Mouse (Mus musculus) heart, postnatal 14 days (tissue): ENCODE results near the gene Krtap31-1. TPM values are rescaled to one million over a fixed set of nuclear protein-coding genes. Genes with fewer than 3 reads are reported as not detected.
"Not testable (repeated sequence)": the region's sequence is repeated elsewhere in the genome, so short reads cannot be mapped to it uniquely, and the experiment has no call there.

Experiments used
- DNase-seq, 2 experiments: peaks; one replicate each; pipeline ENCODE4 v3.0.0; 2021 to 2022
- intact Hi-C: fragments of 180-260 bp; cut with DNase I; formaldehyde crosslinking; loops from one replicate; pipeline ENCODE4 v1.15.1; 2025
- long read RNA-seq, 2 experiments: library from polyadenylated mRNA; stranded (forward); transcript quantifications; one replicate each; pipeline ENCODE4 v2.0.0; 2021
- total RNA-seq, 2 experiments: library from RNA; stranded (reverse); gene quantifications; 2 replicates each; pipeline ENCODE4 v1.2.3; 2021

Krtap31-1 gene
- not detected for total RNA-seq
- long read RNA-seq, experiment 1, result 0 reads
- long read RNA-seq, experiment 2, result 0 reads

GRCm38 (mm10) chr11:99907620-99908019, at the start of gene Krtap31-1:
Gene Krtap31-1, plus strand, starts transcription at chr11:99907920.
- no peak for DNase-seq
- intact Hi-C loops, result no loop called here

GRCm38 (mm10) chr11:99858761-99859160, 49.0 kb upstream of the Krtap31-1 start:
- DNase-seq, result no peak
- intact Hi-C loops, result no loop called here

GRCm38 (mm10) chr11:99864176-99864575, 43.5 kb upstream of the Krtap31-1 start, which contains the start of gene Gm11559:
Gene Gm11559, plus strand, starts transcription at chr11:99864476.
- intact Hi-C loops, DNase-seq: not testable (repeated sequence)

GRCm38 (mm10) chr11:99873089-99873488, 34.6 kb upstream of the Krtap31-1 start, which contains the start of gene Krtap9-1:
Gene Krtap9-1, plus strand, starts transcription at chr11:99873389.
- DNase-seq, intact Hi-C loops: not testable (repeated sequence)

- DNase-seq, intact Hi-C loops: not testable (repeated sequence)
Observed at GRCm38 (mm10) chr11:99878887-99879286, 28.8 kb upstream of the Krtap31-1 start, which contains the start of gene Gm11567. Gene Gm11567, plus strand, starts transcription at chr11:99879187.

- DNase-seq, result no peak
- intact Hi-C loops, result no loop called here
Observed at GRCm38 (mm10) chr11:99914451-99914850, 6.7 kb downstream of the Krtap31-1 start, which contains the start of gene Gm11565. Gene Gm11565, plus strand, starts transcription at chr11:99914751.

GRCm38 (mm10) chr11:99935991-99936390, 28.3 kb downstream of the Krtap31-1 start, which contains the start of gene Krtap31-2:
Gene Krtap31-2, plus strand, starts transcription at chr11:99936291.
- intact Hi-C loops, result no loop called here
- DNase-seq, result no peak

- DNase-seq, result no peak
- intact Hi-C loops, result no loop called here
Observed at GRCm38 (mm10) chr11:99937751-99938264, 30.1 kb downstream of the Krtap31-1 start.

- intact Hi-C loops, result no loop called here
Observed at GRCm38 (mm10) chr11:99948175-99948574, 40.5 kb downstream of the Krtap31-1 start, which contains the start of gene Krtap9-5. Gene Krtap9-5, plus strand, starts transcription at chr11:99948475.

More at GRCm38 (mm10) chr11:99948175-99948574, 40.5 kb downstream of the Krtap31-1 start, which contains the start of gene Krtap9-5:
- no peak for DNase-seq

Other genes starting within 250 kb of the Krtap31-1 start
- not detected for gene Gm11563, start 249.0 kb upstream of the Krtap31-1 start, total RNA-seq
- not detected for gene Krtap4-6, start 242.0 kb upstream of the Krtap31-1 start, total RNA-seq
- not detected for gene Gm14190, start 217.2 kb upstream of the Krtap31-1 start, total RNA-seq
- gene Gm14180, start 173.6 kb upstream of the Krtap31-1 start, total RNA-seq, result not detected
- not detected for gene Gm11595, start 135.0 kb upstream of the Krtap31-1 start, total RNA-seq
- not detected for gene Krtap4-8, start 127.2 kb upstream of the Krtap31-1 start, total RNA-seq
- not detected for gene Krtap4-9, start 122.7 kb upstream of the Krtap31-1 start, total RNA-seq
- gene Gm11596, start 114.5 kb upstream of the Krtap31-1 start, total RNA-seq, result not detected
- not detected for gene Gm11569, start 109.0 kb upstream of the Krtap31-1 start, total RNA-seq
- gene Gm11554, start 103.5 kb upstream of the Krtap31-1 start, total RNA-seq, result not detected
- gene Krtap4-13, start 98.0 kb upstream of the Krtap31-1 start, total RNA-seq, result not detected
- gene Gm11564, start 92.3 kb upstream of the Krtap31-1 start, total RNA-seq, result not detected
- not detected for gene 2300003K06Rik, start 69.9 kb upstream of the Krtap31-1 start, total RNA-seq
- gene Krtap4-16, start 56.3 kb upstream of the Krtap31-1 start, total RNA-seq, result not detected
- not detected for gene Gm11568, start 50.0 kb upstream of the Krtap31-1 start, total RNA-seq
- not detected for gene Gm11559, start 43.4 kb upstream of the Krtap31-1 start, total RNA-seq
- not detected for gene Krtap9-1, start 34.5 kb upstream of the Krtap31-1 start, total RNA-seq
- gene Gm11567, start 28.7 kb upstream of the Krtap31-1 start, total RNA-seq, result not detected
- gene Gm11565, start 6.8 kb downstream of the Krtap31-1 start, total RNA-seq, result not detected
- gene Krtap31-2, start 28.4 kb downstream of the Krtap31-1 start, total RNA-seq, result not detected
- gene Krtap9-5, start 40.6 kb downstream of the Krtap31-1 start, total RNA-seq, result not detected
- gene Krtap29-1, start 71.1 kb downstream of the Krtap31-1 start, total RNA-seq, result not detected
- not detected for gene Krtap16-1, start 78.7 kb downstream of the Krtap31-1 start, total RNA-seq
- gene Krtap17-1, start 86.1 kb downstream of the Krtap31-1 start, total RNA-seq, result not detected
- not detected for gene Krt33a, start 108.3 kb downstream of the Krtap31-1 start, total RNA-seq
- gene Krt33b, start 121.9 kb downstream of the Krtap31-1 start, total RNA-seq, result not detected
- not detected for gene Krt34, start 133.6 kb downstream of the Krtap31-1 start, total RNA-seq
- not detected for gene Krt31, start 142.6 kb downstream of the Krtap31-1 start, total RNA-seq
- gene Krt32, start 180.3 kb downstream of the Krtap31-1 start, total RNA-seq, result not detected
- not detected for gene Krt35, start 188.3 kb downstream of the Krtap31-1 start, total RNA-seq
- gene Krt36, start 197.7 kb downstream of the Krtap31-1 start, total RNA-seq, result under 1 TPM in 1 of 2 experiments, not detected in 1; 0.17 TPM
- not detected for gene Krt13, start 213.6 kb downstream of the Krtap31-1 start, total RNA-seq
- gene Krt15, start 228.0 kb downstream of the Krtap31-1 start, total RNA-seq, result under 1 TPM in 1 of 2 experiments, not detected in 1; 0.57 TPM
- gene Krt19, start 240.7 kb downstream of the Krtap31-1 start, total RNA-seq, result 10 to 100 TPM; 12.9 to 17.4 TPM